Mouse (Mus musculus): ENCODE data around the gene Nrxn3. TPM values are rescaled to one million over a fixed set of nuclear protein-coding genes. Genes with fewer than 3 reads are reported as not detected.

The Nrxn3 gene
- polyA plus RNA-seq, 1 experiment from 2014 or later: 5.0 TPM

DNA sequence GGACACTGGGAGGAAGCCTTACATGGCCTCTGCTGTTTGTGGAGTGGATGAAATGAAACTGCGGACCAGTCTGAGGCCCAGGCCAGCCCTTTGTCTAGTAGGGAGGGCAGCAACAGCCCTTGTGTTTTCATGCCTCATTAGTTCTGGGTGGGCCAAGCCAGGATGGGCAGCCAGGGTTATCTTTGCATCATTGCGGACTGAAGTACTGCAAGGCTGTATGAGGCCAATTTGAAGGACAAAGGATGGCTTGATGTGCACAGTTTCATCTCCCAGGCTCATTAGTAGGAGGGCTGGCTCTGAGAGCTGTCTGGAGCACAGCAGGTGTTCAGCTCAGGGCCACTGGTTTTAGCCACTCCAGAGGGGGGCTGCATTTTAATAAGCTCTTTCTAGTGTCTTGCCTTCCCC is 458.5 kb downstream of the Nrxn3 start:
- no peaks in the 10 kb centered on the region for H3K9me3 ChIP-seq (ENCODE audit: control insufficient read depth, low read length)
- no peak overlapping the region for H3K27ac ChIP-seq (ENCODE audit: low read depth)
- no peaks in the 10 kb centered on the region for H3K27me3 ChIP-seq (replicated peaks; ENCODE audit: control insufficient read depth, insufficient read depth, low read length)
- DNase-seq (ENCODE audit: low spot score) (no peak), ATAC-seq (replicated peaks; ENCODE audit: low FRiP score, low TSS enrichment, low read depth) (no peak)
- no peaks in the 10 kb centered on the region for H3K36me3 ChIP-seq (ENCODE audit: control insufficient read depth, insufficient read depth, low read length)
- 73% methylated on average over 2 of the region's 2 CpGs for WGBS
- no peak overlapping the region for H3K9ac ChIP-seq (ENCODE audit: low read length)
- no peaks in the 10 kb centered on the region for H3K4me1 ChIP-seq (replicated peaks; ENCODE audit: control insufficient read depth, insufficient read depth, low read length)
- no peak overlapping the region for H3K4me2 ChIP-seq (ENCODE audit: low read length)
- H3K4me3 ChIP-seq (ENCODE audit: low read depth, low read length): no peak overlapping the region

DNA sequence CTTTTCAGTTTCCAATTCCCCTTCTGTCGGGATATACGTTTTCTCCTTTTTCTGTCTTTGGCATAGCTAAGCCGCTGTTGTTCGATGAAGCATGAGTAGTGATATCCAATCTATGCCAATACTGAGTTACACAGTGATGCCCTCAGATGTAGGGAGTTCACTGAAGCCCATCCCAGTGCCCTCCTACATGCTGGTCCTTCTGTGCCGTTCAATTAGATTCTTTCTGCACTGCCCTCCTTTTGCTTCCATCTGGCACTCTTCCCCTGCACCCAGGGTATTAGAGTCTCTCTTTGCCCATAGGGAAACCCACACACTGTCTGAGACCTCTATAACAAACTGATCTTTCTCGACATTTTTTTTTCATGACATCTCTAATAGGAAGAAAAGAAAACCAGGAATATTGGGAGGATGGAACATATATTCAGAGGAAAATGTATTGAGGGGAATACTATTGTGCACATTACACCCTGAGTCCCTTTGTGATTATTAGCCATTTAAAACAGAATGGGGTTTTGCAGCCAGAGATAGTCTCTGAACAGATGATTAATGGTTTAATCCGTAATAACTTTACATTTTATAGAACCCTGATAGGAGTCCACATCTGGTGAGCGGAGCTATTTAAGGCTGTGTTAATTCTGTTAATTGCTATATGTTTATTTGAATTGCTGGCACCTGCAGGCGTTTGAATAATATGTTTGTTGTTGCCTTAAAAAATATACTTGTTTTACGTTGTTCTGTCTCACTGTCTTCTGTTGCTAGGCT is 476.3 kb downstream of the Nrxn3 start:
- H3K4me1 ChIP-seq (replicated peaks; ENCODE audit: control insufficient read depth, insufficient read depth, low read length): no peaks in the 10 kb centered on the region
- no peak overlapping the region for H3K9ac ChIP-seq (ENCODE audit: low read length)
- H3K27me3 ChIP-seq (replicated peaks; ENCODE audit: control insufficient read depth, insufficient read depth, low read length): no peaks in the 10 kb centered on the region
- H3K36me3 ChIP-seq (ENCODE audit: control insufficient read depth, insufficient read depth, low read length): no peaks in the 10 kb centered on the region
- no peak overlapping the region for H3K27ac ChIP-seq (ENCODE audit: low read depth)
- H3K4me3 ChIP-seq (ENCODE audit: low read depth, low read length): no peak overlapping the region
- no peak for DNase-seq (ENCODE audit: low spot score)
- H3K4me2 ChIP-seq (ENCODE audit: low read length): no peak overlapping the region
- no peaks in the 10 kb centered on the region for H3K9me3 ChIP-seq (ENCODE audit: control insufficient read depth, low read length)
- ATAC-seq (replicated peaks; ENCODE audit: low FRiP score, low TSS enrichment, low read depth): no peak
- WGBS: 87% methylated on average over 10 of the region's 10 CpGs

DNA sequence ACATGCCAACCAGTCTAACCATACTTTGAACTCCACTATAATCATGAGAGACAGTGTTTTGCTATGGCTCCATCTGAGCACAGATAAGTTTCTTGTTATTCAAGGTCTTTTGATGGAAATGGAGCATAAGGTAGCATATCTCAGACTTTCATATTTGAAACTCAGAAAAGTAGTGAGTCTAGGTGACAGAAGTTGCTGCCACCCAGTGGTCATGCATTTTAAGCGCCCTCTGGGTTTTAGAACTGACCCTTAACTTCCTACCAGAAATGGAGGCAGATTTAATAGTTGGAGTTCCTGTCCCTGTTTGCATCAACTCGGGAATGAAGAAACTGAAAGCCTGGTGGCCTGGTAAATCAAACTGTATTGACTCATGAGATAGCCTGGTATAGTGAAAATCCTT is 488.9 kb downstream of the Nrxn3 start:
- ATAC-seq (replicated peaks; ENCODE audit: low FRiP score, low TSS enrichment, low read depth) (no peak), DNase-seq (ENCODE audit: low spot score) (no peak)
- no peaks in the 10 kb centered on the region for H3K36me3 ChIP-seq (ENCODE audit: control insufficient read depth, insufficient read depth, low read length)

DNA sequence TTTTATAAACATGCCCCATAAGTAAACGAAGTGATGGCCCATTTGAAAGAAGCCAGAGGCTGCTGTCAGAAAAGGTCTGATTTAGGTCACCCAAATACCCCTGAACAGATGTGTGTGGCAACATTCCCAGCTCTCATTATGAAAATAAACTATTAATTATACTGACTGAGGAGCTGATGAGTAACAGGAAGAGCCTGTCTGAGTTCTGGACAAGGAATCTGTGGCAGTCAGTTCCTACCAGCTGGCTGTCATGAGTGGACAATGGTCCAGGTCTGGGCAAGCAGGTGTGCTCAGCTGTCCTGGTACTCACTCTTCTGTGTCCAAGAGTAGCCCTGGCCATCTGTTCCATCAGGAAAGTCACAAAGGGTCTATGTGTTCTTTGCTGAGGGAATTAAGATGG is 517.1 kb downstream of the Nrxn3 start:
- Histone ChIP-seq H3K27me3 (replicated peaks; ENCODE audit: control insufficient read depth, insufficient read depth, low read length) (no peaks in the 10 kb centered on the region), H3K9me3 (ENCODE audit: control insufficient read depth, low read length) (no peaks in the 10 kb centered on the region), H3K4me1 (replicated peaks; ENCODE audit: control insufficient read depth, insufficient read depth, low read length) (no peaks in the 10 kb centered on the region), H3K4me2 (ENCODE audit: low read length) (no peak overlapping the region), H3K9ac (ENCODE audit: low read length) (no peak overlapping the region), H3K4me3 (ENCODE audit: low read depth, low read length) (no peak overlapping the region), H3K36me3 (ENCODE audit: control insufficient read depth, insufficient read depth, low read length) (no peaks in the 10 kb centered on the region), H3K27ac (ENCODE audit: low read depth) (no peak overlapping the region)
- DNase-seq (ENCODE audit: low spot score) (no peak), ATAC-seq (replicated peaks; ENCODE audit: low FRiP score, low TSS enrichment, low read depth) (no peak)
- WGBS: 24% methylated on average over 1 of the region's 1 CpGs

More for the DNA sequence above, 488.9 kb downstream of the Nrxn3 start:
- Histone ChIP-seq H3K27ac (ENCODE audit: low read depth) (no peak overlapping the region), H3K9ac (ENCODE audit: low read length) (no peak overlapping the region), H3K9me3 (ENCODE audit: control insufficient read depth, low read length) (no peaks in the 10 kb centered on the region), H3K4me3 (ENCODE audit: low read depth, low read length) (no peak overlapping the region), H3K4me2 (ENCODE audit: low read length) (no peak overlapping the region), H3K4me1 (replicated peaks; ENCODE audit: control insufficient read depth, insufficient read depth, low read length) (no peaks in the 10 kb centered on the region), H3K27me3 (replicated peaks; ENCODE audit: control insufficient read depth, insufficient read depth, low read length) (no peaks in the 10 kb centered on the region)
- WGBS: 34% methylated on average over 2 of the region's 2 CpGs

DNA sequence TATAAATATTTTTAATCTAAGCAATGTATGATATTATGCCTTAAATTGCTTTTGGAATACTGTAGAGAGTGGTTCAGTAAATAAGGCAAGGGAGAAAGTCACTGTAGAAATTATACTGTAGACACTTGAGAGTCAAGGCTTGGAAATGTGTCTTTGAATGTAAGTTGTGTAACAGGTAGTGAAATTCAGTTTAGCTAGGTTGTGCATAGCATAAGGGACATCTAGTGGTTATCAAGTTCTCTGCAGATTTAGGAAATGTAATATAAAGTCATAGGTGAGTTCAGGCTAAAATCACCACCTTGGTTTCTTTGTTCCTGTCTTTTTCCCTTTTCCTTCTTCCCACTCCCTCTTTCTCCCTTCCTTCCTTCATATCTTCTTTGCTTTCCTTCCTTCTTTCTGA is 518.9 kb downstream of the Nrxn3 start:
- DNase-seq (ENCODE audit: low spot score): no peak
- H3K9me3 ChIP-seq (ENCODE audit: control insufficient read depth, low read length): no peaks in the 10 kb centered on the region

DNA sequence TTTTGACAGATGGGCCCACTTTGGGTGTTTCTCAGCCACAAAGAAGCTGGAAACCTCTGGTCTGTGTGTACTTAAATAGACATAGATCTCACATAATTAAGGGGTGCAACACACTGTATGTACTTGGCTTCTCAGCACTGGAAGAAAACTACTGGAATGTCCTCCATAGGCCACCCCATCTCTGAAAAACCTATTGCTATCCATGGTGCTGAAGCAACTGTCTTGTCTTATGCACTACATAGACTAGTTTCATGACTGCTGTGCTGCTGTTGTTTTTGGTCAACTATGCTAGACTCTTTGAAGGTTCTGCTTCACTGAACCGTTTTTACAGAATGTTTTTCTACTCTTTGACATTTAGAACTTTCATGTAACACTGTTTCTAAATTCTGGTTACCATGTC is 519.8 kb downstream of the Nrxn3 start:
- DNase-seq (ENCODE audit: low spot score) (no peak), ATAC-seq (replicated peaks; ENCODE audit: low FRiP score, low TSS enrichment, low read depth) (no peak)
- WGBS: 47% methylated on average over 1 of the region's 1 CpGs

More for the DNA sequence above, 518.9 kb downstream of the Nrxn3 start:
- Histone ChIP-seq H3K27ac (ENCODE audit: low read depth) (no peak overlapping the region), H3K4me1 (replicated peaks; ENCODE audit: control insufficient read depth, insufficient read depth, low read length) (no peaks in the 10 kb centered on the region), H3K4me3 (ENCODE audit: low read depth, low read length) (no peak overlapping the region), H3K36me3 (ENCODE audit: control insufficient read depth, insufficient read depth, low read length) (no peaks in the 10 kb centered on the region), H3K9ac (ENCODE audit: low read length) (no peak overlapping the region), H3K4me2 (ENCODE audit: low read length) (no peak overlapping the region), H3K27me3 (replicated peaks; ENCODE audit: control insufficient read depth, insufficient read depth, low read length) (no peaks in the 10 kb centered on the region)
- no peak for ATAC-seq (replicated peaks; ENCODE audit: low FRiP score, low TSS enrichment, low read depth)

DNA sequence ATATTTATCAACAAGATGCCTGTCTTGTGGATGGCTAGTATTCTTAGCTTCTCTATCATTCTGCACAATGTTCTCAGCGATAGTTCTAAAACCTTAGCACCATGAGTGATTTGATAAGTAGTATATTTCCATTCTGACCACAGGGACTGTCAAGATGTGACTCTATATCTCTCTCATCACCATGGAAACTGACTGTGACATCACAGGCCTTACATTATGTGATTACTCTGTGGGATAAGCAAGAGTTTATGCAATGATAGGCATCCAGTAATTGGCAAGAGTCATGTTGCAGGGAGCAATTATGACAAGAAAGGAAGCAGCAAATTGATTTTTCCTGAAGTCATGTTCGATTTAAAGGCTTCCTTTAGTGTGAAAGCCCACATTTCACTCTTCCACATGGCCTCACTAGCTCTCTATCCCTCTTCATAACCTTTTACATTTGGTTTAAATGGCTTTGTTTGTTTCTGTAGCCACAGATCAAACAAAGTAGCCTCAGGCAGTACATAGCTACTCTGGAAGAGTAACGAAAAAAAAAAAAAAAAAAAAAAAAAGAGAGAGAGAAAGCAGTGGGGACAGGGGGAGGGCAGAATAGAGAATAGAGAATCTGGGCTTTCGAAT is 532.7 kb downstream of the Nrxn3 start:
- Histone ChIP-seq H3K9ac (ENCODE audit: low read length) (no peak overlapping the region), H3K4me1 (replicated peaks; ENCODE audit: control insufficient read depth, insufficient read depth, low read length) (no peaks in the 10 kb centered on the region), H3K9me3 (ENCODE audit: control insufficient read depth, low read length) (no peaks in the 10 kb centered on the region), H3K36me3 (ENCODE audit: control insufficient read depth, insufficient read depth, low read length) (no peaks in the 10 kb centered on the region), H3K4me3 (ENCODE audit: low read depth, low read length) (no peak overlapping the region), H3K27ac (ENCODE audit: low read depth) (no peak overlapping the region), H3K27me3 (replicated peaks; ENCODE audit: control insufficient read depth, insufficient read depth, low read length) (no peaks in the 10 kb centered on the region), H3K4me2 (ENCODE audit: low read length) (no peak overlapping the region)
- no peak for DNase-seq (ENCODE audit: low spot score)
- WGBS: 66% methylated on average over 4 of the region's 4 CpGs
- no peak for ATAC-seq (replicated peaks; ENCODE audit: low FRiP score, low TSS enrichment, low read depth)

More for the DNA sequence above, 519.8 kb downstream of the Nrxn3 start:
- H3K27ac ChIP-seq (ENCODE audit: low read depth): no peak overlapping the region
- no peak overlapping the region for H3K9ac ChIP-seq (ENCODE audit: low read length)
- H3K4me3 ChIP-seq (ENCODE audit: low read depth, low read length): no peak overlapping the region
- no peaks in the 10 kb centered on the region for H3K27me3 ChIP-seq (replicated peaks; ENCODE audit: control insufficient read depth, insufficient read depth, low read length)
- H3K4me1 ChIP-seq (replicated peaks; ENCODE audit: control insufficient read depth, insufficient read depth, low read length): no peaks in the 10 kb centered on the region
- no peak overlapping the region for H3K4me2 ChIP-seq (ENCODE audit: low read length)
- no peaks in the 10 kb centered on the region for H3K9me3 ChIP-seq (ENCODE audit: control insufficient read depth, low read length)
- no peaks in the 10 kb centered on the region for H3K36me3 ChIP-seq (ENCODE audit: control insufficient read depth, insufficient read depth, low read length)

DNA sequence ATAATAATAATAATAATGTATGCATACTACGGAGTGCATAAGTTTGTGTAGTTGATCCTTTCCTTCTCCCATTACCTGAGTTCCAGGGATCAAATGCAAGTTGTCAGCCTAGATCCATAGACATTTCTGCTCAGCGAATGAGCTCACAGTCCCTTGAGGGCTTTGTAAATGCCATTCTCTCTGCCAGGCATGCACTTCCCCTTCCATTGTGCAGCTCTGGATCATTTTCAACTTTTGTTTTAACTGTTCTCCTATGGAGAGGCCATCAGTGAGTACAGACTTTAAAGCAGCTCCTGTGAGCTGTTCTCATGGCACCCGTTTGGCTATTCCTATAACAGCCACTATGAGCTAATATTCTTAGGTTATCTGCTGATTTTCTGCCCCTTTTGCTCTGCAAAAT is 536.2 kb downstream of the Nrxn3 start:
- no peak overlapping the region for H3K9ac ChIP-seq (ENCODE audit: low read length)
- no peaks in the 10 kb centered on the region for H3K36me3 ChIP-seq (ENCODE audit: control insufficient read depth, insufficient read depth, low read length)
- 86% methylated on average over 3 of the region's 3 CpGs for WGBS
- no peak overlapping the region for H3K4me3 ChIP-seq (ENCODE audit: low read depth, low read length)
- no peak overlapping the region for H3K27ac ChIP-seq (ENCODE audit: low read depth)
- H3K4me1 ChIP-seq (replicated peaks; ENCODE audit: control insufficient read depth, insufficient read depth, low read length): no peaks in the 10 kb centered on the region
- H3K9me3 ChIP-seq (ENCODE audit: control insufficient read depth, low read length): no peaks in the 10 kb centered on the region
- DNase-seq (ENCODE audit: low spot score) (no peak), ATAC-seq (replicated peaks; ENCODE audit: low FRiP score, low TSS enrichment, low read depth) (no peak)
- no peak overlapping the region for H3K4me2 ChIP-seq (ENCODE audit: low read length)
- no peaks in the 10 kb centered on the region for H3K27me3 ChIP-seq (replicated peaks; ENCODE audit: control insufficient read depth, insufficient read depth, low read length)

DNA sequence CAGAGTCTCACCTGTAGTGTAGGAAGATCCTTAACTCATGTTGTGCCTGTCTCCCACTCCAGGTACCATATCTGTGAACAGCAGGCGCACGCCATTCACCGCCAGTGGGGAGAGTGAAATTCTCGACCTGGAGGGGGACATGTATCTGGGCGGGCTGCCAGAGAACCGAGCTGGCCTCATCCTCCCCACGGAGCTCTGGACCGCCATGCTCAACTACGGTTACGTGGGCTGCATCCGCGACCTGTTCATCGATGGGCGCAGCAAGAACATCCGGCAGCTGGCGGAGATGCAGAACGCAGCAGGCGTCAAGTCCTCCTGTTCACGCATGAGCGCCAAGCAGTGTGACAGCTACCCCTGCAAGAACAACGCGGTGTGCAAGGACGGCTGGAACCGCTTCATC is 537.4 kb downstream of the Nrxn3 start:
- no peak overlapping the region for H3K27ac ChIP-seq (ENCODE audit: low read depth)
- H3K4me3 ChIP-seq (ENCODE audit: low read depth, low read length): no peak overlapping the region
- no peaks in the 10 kb centered on the region for H3K27me3 ChIP-seq (replicated peaks; ENCODE audit: control insufficient read depth, insufficient read depth, low read length)
- no peak overlapping the region for H3K9ac ChIP-seq (ENCODE audit: low read length)
- H3K9me3 ChIP-seq (ENCODE audit: control insufficient read depth, low read length): no peaks in the 10 kb centered on the region
- no peak for ATAC-seq (replicated peaks; ENCODE audit: low FRiP score, low TSS enrichment, low read depth)
- WGBS: 84% methylated on average over 24 of the region's 24 CpGs
- no peaks in the 10 kb centered on the region for H3K36me3 ChIP-seq (ENCODE audit: control insufficient read depth, insufficient read depth, low read length)
- H3K4me1 ChIP-seq (replicated peaks; ENCODE audit: control insufficient read depth, insufficient read depth, low read length): no peaks in the 10 kb centered on the region
- no peak for DNase-seq (ENCODE audit: low spot score)
- no peak overlapping the region for H3K4me2 ChIP-seq (ENCODE audit: low read length)
